Mouse (Mus musculus): ENCODE results near the gene Aldoc.

Aldoc gene

GRCm38 (mm10) chr11:78360789-78361131 is 38.0 kb downstream of the Aldoc start:
- DNase-seq (ENCODE audit: low spot score): no peak

- DNase-seq (ENCODE audit: low spot score): no peak
These were observed 40.7 kb downstream of the Aldoc start for GRCm38 (mm10) chr11:78363309-78364007.

GRCm38 (mm10) chr11:78364103-78364502 is 41.3 kb downstream of the Aldoc start:
- DNase-seq (ENCODE audit: low spot score): no peak

GRCm38 (mm10) chr11:78367456-78368225 is 44.9 kb downstream of the Aldoc start:
- no peak for DNase-seq (ENCODE audit: low spot score)

- DNase-seq (ENCODE audit: low spot score): no peak
These were observed 47.6 kb downstream of the Aldoc start for GRCm38 (mm10) chr11:78370389-78370788.

GRCm38 (mm10) chr11:78371711-78372110 is 48.9 kb downstream of the Aldoc start:
- DNase-seq (ENCODE audit: low spot score): no peak

- DNase-seq (ENCODE audit: low spot score): no peak
These were observed 49.4 kb downstream of the Aldoc start for GRCm38 (mm10) chr11:78372166-78372565.

- no peak for DNase-seq (ENCODE audit: low spot score)
These were observed 49.8 kb downstream of the Aldoc start for GRCm38 (mm10) chr11:78372610-78373009.

GRCm38 (mm10) chr11:78374147-78374546 is 51.4 kb downstream of the Aldoc start:
- DNase-seq (ENCODE audit: low spot score): no peak
